Mouse (Mus musculus): ENCODE results near the gene Gimap5.

Gene Gimap5

GRCm38 (mm10) chr6:48739780-48740055 is 6.3 kb upstream of the Gimap5 start:
- in situ Hi-C loops (cut with MseI, MboI) = no loop called here

- in situ Hi-C loops (cut with MseI, MboI) = no loop called here
Observed at GRCm38 (mm10) chr6:48740501-48741169, 5.4 kb upstream of the Gimap5 start.

- in situ Hi-C loops (cut with MseI, MboI) = no loop called here
Observed at GRCm38 (mm10) chr6:48741273-48741672, 4.7 kb upstream of the Gimap5 start.

DNA sequence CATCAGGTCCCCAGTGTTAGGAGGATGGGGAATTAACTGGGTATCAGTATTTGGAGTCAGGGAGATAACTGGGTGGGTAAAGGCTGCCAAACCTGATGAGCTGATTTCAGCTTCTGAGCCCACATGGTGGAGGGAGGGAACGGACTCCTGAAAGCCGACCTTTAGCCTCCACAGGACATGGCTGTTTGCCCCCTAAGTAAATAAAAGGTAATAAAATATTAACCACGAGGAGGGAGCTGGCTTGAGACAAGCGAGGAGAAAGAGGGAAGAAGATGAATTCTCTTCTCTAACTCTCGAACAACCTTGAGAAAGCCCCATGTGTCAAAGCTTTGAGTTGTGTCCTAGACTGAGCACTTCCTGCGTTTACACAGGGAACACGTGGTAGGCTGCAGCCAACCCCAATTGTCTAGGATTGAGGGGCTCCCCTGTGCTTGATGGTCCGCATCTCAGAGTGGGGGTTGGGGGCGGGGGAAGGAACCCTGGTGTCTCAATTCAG is 4.2 kb upstream of the Gimap5 start:
- in situ Hi-C loops (cut with MseI, MboI) = no loop called here

- in situ Hi-C loops (cut with MseI, MboI) = no loop called here
Observed at GRCm38 (mm10) chr6:48742422-48743351, 3.3 kb upstream of the Gimap5 start.

DNA sequence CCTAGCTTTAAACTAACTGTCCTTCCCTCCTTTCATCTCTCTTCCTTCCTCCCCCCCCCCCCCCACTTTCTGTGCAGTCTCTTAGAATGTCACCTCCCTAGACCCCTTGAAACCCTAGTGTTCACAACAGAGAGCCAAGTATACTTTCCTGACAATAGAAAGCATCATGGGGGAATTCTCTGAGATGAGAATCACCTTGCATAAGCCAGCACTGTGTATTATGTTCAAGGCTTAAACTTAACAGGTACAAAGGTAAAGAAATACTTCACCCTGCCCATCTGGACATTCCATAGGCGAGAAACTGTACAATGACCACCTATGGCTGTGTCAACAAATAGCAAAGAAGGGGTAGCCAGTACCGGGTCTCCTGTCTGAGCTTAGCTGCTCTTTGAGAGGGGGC is 507 bp upstream of the Gimap5 start:
- in situ Hi-C loops (cut with MseI, MboI) = no loop called here

DNA sequence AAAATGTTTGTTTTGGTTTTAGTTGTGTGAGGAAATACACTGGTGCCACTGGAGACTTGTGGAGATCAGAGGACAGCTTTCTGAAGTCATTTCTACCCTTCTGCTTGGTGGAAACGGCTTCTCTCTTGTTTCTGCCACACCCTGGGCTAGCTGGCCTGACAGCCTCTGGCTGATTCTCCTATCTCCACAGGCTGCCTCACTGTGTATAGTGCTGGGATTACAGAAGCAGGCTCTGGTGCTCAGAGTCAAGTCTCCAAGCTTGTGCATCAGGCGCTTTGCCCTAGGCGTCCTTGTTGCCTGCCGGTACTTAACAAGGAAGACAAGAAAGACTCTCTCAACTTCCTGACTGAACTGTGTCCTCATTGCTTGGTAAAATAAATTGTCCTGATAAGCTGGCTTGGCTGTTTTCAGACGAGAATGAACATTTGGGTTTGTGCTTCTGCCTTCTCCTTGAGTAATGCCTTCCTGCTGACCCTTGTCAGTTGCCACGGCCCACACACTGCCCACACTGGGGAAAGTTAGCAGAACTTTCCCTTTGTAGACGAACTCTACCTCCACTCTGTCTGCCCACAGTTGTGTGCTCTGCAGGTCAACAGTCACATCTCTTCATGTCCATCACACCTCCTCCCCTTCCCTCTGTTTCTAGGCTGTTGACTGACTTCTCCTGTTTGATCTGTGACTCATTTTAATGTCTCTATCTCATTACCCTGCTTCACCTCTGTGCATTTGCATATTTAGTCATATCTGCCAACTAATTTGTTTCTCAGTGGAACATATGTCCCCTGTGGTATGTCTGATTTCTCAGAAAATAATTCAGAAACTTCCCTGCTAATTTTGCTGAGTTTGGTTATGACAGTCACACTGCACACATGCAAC is 1.3 kb downstream of the Gimap5 start:
- in situ Hi-C loops (cut with MseI, MboI) = no loop called here

GRCm38 (mm10) chr6:48763567-48764270 is 17.7 kb downstream of the Gimap5 start:
- in situ Hi-C loops (cut with MseI, MboI) = no loop called here

DNA sequence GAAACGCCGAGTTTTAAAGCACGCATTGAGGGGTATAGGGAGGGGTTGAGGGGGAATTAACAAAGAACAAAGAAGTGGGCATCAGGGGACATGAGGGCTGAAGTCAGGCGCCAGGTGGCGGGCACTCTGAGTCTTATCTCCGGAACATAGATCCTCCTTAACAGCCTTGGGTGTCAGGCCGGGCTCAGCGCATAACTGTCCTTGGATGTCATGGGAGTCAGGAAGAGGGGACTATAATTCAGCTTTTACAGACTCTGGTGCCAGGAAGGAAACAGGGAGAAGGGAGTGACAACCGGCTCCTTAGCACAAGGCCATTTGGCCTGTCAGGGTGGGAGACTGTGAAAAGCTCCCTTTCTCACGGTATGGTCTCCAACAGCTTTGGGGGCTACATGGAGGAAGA is 18.5 kb downstream of the Gimap5 start:
- in situ Hi-C loops (cut with MseI, MboI) = no loop called here

- in situ Hi-C loops (cut with MseI, MboI) = no loop called here
Observed at GRCm38 (mm10) chr6:48768178-48768869, 22.3 kb downstream of the Gimap5 start.

GRCm38 (mm10) chr6:48768933-48769332 is 22.9 kb downstream of the Gimap5 start:
- in situ Hi-C loops (cut with MseI, MboI) = no loop called here

DNA sequence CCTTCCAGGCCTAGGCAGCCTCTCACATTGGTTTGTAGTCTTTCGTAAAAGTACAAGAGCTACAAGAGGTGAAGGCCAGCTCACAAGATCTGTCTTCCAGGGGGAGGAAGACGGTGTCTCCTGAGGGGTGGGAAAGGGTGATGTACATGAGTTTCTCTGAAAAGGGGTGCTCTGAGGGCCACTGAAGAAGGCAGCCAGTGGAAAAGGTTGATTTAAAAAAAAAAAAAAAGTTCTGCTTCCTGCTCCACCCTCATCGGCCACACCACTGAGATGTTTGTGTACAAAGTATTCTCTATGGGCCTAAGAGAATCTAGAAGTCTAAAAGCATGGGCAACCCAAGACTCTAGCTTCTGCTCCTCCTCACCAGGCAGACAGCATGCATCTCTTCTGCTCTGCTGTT is 24.7 kb downstream of the Gimap5 start, which contains the start of gene Gimap3:
Gene Gimap3 (minus strand): TSS at position 156 of the 400 bp plus-strand sequence.
- in situ Hi-C loops (cut with MseI, MboI) = loop anchor here (5.0 kb wide), 1 partner anchor 123 kb away; the partner anchor contains the start of gene Gimap8 (in 2 of the 2)

DNA sequence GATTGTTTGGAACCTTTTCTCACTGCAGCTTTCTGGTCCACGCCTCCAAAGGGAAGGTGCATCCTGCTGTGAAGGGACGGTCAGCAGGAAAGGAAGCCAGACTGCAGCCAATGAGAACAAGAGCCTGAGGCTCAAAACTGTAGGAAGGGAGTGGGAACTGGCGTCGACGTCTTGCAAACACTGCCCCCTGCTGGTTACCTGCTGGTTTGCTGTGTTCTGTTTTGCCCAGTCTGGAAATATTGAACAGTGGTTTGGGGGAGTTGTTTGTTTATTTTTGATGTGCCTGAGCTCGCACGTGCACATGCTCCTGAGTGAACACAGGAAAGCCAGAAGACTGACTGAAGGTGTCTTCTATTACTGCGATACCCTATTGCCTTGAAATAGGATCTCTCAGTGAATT is 26.0 kb downstream of the Gimap5 start:
- in situ Hi-C loops (cut with MseI, MboI) = loop anchor here (5.0 kb wide), 1 partner anchor 125 kb away; the partner anchor contains the start of gene Gimap8 (in 2 of the 2)

GRCm38 (mm10) chr6:48784406-48784805 is 38.4 kb downstream of the Gimap5 start:
- in situ Hi-C loops (cut with MseI, MboI) = no loop called here

DNA sequence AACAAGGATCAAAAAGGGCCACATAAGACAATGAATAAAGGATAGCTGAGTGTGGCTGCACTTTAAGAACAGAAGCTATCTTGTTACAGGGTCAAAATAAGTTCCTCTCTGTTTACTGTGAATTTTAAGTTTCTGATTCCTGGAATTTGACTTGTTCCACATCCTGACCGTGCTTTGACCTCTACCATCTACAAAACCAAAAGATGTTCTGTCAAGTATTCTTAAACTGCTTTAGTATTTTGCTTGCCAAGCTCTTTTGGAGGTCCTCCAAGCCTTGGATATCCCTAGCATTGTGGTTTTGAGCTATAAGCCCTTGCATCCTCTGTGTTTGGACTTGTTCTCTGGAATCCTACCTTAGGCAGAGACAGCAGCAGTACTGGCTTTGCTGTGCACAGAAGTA is 39.2 kb downstream of the Gimap5 start:
- in situ Hi-C loops (cut with MseI, MboI) = no loop called here

GRCm38 (mm10) chr6:48785601-48786000 is 39.6 kb downstream of the Gimap5 start:
- in situ Hi-C loops (cut with MseI, MboI) = no loop called here

GRCm38 (mm10) chr6:48787867-48788266 is 41.9 kb downstream of the Gimap5 start:
- in situ Hi-C loops (cut with MseI, MboI) = no loop called here

GRCm38 (mm10) chr6:48801897-48802296 is 55.9 kb downstream of the Gimap5 start:
- in situ Hi-C loops (cut with MseI, MboI) = no loop called here

- in situ Hi-C loops (cut with MseI, MboI) = no loop called here
Observed at GRCm38 (mm10) chr6:48803406-48804051, 57.5 kb downstream of the Gimap5 start.

Measured in mouse trophoblast stem cell (cell line).